Comparison of ENCODE assay signal across 8 mouse cellular contexts in the genomic region with DNA sequence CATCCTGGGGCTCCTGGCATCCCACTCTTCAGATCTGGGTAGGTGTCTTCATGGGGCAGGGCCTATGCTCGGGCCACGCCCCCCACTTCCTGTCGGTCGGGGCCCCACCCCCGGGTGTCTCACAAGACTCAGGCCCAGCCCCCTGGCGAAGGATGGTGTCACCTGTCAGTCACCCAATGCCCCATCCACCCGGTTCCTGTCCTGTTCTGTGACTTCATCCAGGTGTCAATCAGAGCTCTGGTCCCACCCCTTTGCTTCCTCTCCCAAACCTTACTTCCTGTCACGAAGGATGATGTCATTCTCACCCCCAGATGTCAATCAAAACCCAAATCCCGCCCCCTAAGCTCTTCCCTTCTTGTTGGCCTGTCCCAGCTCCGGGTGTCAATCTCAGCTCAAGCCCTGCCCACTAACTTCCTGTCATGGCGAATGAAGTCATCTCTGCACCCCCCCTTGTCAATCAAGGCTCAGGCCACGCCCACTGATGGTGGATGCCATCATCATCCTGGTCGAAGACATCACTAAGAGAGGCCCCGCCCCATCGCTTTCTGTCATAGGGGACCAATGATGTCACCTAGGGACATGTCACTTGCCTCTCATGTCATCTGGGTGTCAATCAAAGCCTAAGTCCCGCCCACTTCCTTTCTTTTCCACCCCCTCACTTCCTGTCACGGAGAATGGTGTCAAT. TPM values are rescaled to one million over a fixed set of nuclear protein-coding genes. Genes with fewer than 3 reads are reported as not detected.
A peak's percentile ranks its signal among the peaks of the same experiment; 100 is the strongest.
DNase-seq lines count a peak whose midpoint lies in the region; ATAC-seq lines count a peak whose summit lies in the region.

No protein-coding gene starts in this region.

- peak; percentile 28 to 32 for DNase-seq in spleen, adult 18-20 months
- DNase-seq in spleen, adult 12 weeks (ENCODE audit: low spot score), result no peak
- DNase-seq in cerebellum, adult 9-10 months, result peak; percentile 61
- peak; percentile 22 to 31 for DNase-seq in gastrocnemius, postnatal 4 days (ENCODE audit: low spot score in 2 of 2)
- DNase-seq in layer of hippocampus, adult 18-20 months (ENCODE audit: low spot score in 2 of 2), result peak; percentile 35 to 41
- peak; percentile 40 for DNase-seq in right cerebral cortex, postnatal 4 days
- no peak for DNase-seq in adipocyte (ENCODE audit: low spot score)

- peak; percentile 1; the same call in 1 of the 2 replicates for ATAC-seq in megakaryocyte progenitor cell, adult 5-6 weeks (replicated peaks; ENCODE audit: poor library complexity)

RNA-seq across cellular contexts. Expression of a gene that starts 1.2 kb away (rescaled TPM):
- total RNA-seq in gastrocnemius, postnatal 4 days (2021), result 10 to 100 TPM in 1 of 2 experiments, 1 to 10 TPM in 1; 8.6 to 12.4 TPM
- total RNA-seq in layer of hippocampus, adult 18-20 months (2021), result 1 to 10 TPM; 3.3 to 4.2 TPM
- total RNA-seq in megakaryocyte progenitor cell, adult 5-6 weeks (2015), result 8.1 and 9.0 TPM in 2 replicates
- 28.2 and 48.3 TPM in 2 replicates for total RNA-seq in megakaryocyte progenitor cell, adult 5-6 weeks (2017)

RNA-seq across cellular contexts. Expression of a gene that starts 24.7 kb away (rescaled TPM):
- total RNA-seq in gastrocnemius, postnatal 4 days (2021), result not detected
- not detected for total RNA-seq in layer of hippocampus, adult 18-20 months (2021)
- not detected in 2 replicates for total RNA-seq in megakaryocyte progenitor cell, adult 5-6 weeks (2015)
- not detected in 2 replicates for total RNA-seq in megakaryocyte progenitor cell, adult 5-6 weeks (2017)

RNA-seq across cellular contexts. Expression of a gene that starts 53.8 kb away (rescaled TPM):
- total RNA-seq in gastrocnemius, postnatal 4 days (2021), result not detected
- not detected for total RNA-seq in layer of hippocampus, adult 18-20 months (2021)
- total RNA-seq in megakaryocyte progenitor cell, adult 5-6 weeks (2015), result not detected in 2 replicates
- not detected in 2 replicates for total RNA-seq in megakaryocyte progenitor cell, adult 5-6 weeks (2017)

Comparison
In these comparisons a context has a peak if more than half of its experiments do, and no peak if none do; other contexts are left out.
1. DNase-seq: peak in spleen, adult 18-20 months (2 of 2), cerebellum, adult 9-10 months (single experiment), gastrocnemius, postnatal 4 days (2 of 2), layer of hippocampus, adult 18-20 months (2 of 2) and right cerebral cortex, postnatal 4 days (single experiment); none in spleen, adult 12 weeks (single experiment) and adipocyte (single experiment).